Mouse (Mus musculus) stomach, embryonic 14.5 days (tissue): Measurements from ENCODE around the gene Gm9049. TPM values are rescaled to one million over a fixed set of nuclear protein-coding genes. Genes with fewer than 3 reads are reported as not detected.
A peak's percentile ranks its signal among the peaks of the same experiment; 100 is the strongest.
"Not testable (repeated sequence)": the region's sequence is repeated elsewhere in the genome, so short reads cannot be mapped to it uniquely, and the experiment has no call there.

Source experiments
- ATAC-seq: fragments of 200-750 bp; cut with Nextera tagmentation; 2 replicates; pipeline ENCODE4 v1.8.0; 2017; ENCODE audit warnings: low read depth, moderate TSS enrichment; ENCODE audit not compliant: insufficient number of reproducible peaks, insufficient read depth, low FRiP score
- H3K27ac ChIP-seq: fragments of 300-500 bp; sonication (generic); 2 replicates; pipeline ENCODE4 v1.5.1; 2014; ENCODE audit warnings: mild to moderate bottlenecking, low read length, moderate library complexity, mixed read lengths
- H3K27me3 ChIP-seq: fragments of 300-500 bp; sonication (generic); 2 replicates; pipeline ENCODE4 v1.6.1; 2014; ENCODE audit warnings: low read length, control low read depth, mixed read lengths; ENCODE audit not compliant: control insufficient read depth, insufficient read depth
- H3K36me3 ChIP-seq: fragments of 300-500 bp; sonication (generic); 2 replicates; pipeline ENCODE4 v1.6.1; 2014; ENCODE audit warnings: mild to moderate bottlenecking, control low read depth, low read length, moderate library complexity, mixed read lengths; ENCODE audit not compliant: control insufficient read depth, insufficient read depth
- H3K4me1 ChIP-seq: fragments of 300-500 bp; sonication (generic); 2 replicates; pipeline ENCODE4 v1.6.1; 2014; ENCODE audit warnings: low read length, control low read depth, mixed read lengths; ENCODE audit not compliant: control insufficient read depth, insufficient read depth
- H3K4me2 ChIP-seq: fragments of 300-500 bp; sonication (generic); replicated peaks from 2 replicates; pipeline ENCODE4 v1.6.1; 2014; ENCODE audit warnings: low read depth, low read length, control low read depth
- H3K4me3 ChIP-seq: fragments of 300-500 bp; sonication (generic); 2 replicates; pipeline ENCODE4 v1.5.1; 2014; ENCODE audit warnings: low read depth, low read length, control low read depth
- H3K9ac ChIP-seq: fragments of 300-500 bp; sonication (generic); replicated peaks from 2 replicates; pipeline ENCODE4 v1.6.1; 2014; ENCODE audit warnings: low read depth, mild to moderate bottlenecking, control low read depth, low read length, moderate library complexity, mixed read lengths
- H3K9me3 ChIP-seq: fragments of 300-500 bp; sonication (generic); 2 replicates; pipeline ENCODE4 v1.6.1; 2016; ENCODE audit warnings: low read depth, low read length, control low read depth; ENCODE audit not compliant: control insufficient read depth
- WGBS: fragments of 180-500 bp; shearing (Covaris S2); extraction: QIAGEN DNeasy Blood & Tissue Kit; methylation state at CpG from one replicate; pipeline ENCODE4 v1.1.7; 2014; 5-methylcytosine and 5-hydroxymethylcytosine counted together
- polyA plus RNA-seq: library from polyadenylated mRNA; unstranded; fragments of >200 nt; fragmentation: Nextera tagmentation; extraction: Ambion mirVana; gene quantifications from 2 replicates; pipeline ENCODE4 v1.2.1, GENCODE M21; 2014

The Gm9049 gene
- not detected in 2 replicates for polyA plus RNA-seq

DNA sequence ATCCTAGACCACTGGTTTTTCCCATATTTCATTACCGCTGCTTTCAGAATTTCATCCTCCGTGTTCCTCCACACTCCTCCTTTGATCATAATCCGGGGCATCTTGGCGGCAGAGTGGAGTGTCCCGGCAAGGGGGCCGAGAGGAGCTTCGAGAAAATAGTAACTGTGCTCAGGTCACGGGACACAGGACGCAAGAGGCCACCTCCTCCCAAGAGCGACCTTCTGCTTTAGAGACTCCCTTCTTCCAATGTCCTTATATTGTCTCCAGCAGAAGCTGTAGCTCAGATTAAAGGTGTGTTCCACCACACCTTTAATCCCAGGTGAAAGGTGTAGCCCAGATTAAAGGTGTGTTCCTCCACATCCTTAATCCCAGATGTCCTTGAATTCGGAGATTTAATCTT, at the start of gene Gm9049:
TSS of gene Gm9049 (minus strand) at position 101 of the 400 bp plus-strand sequence.
- H3K36me3 ChIP-seq, H3K4me1 ChIP-seq, H3K4me2 ChIP-seq, H3K9ac ChIP-seq, H3K9me3 ChIP-seq, ATAC-seq, H3K4me3 ChIP-seq, H3K27ac ChIP-seq, H3K27me3 ChIP-seq: not testable (repeated sequence)
- WGBS = 60% methylated on average over 1 of the region's 11 CpGs

- H3K4me3 ChIP-seq = no peak overlapping the region
- ATAC-seq = no peak
- no peaks in the 10 kb centered on the region for H3K27me3 ChIP-seq
- no peak overlapping the region for H3K4me2 ChIP-seq
- H3K27ac ChIP-seq = no peak overlapping the region
- WGBS = 89% methylated on average over 16 of the region's 16 CpGs
- H3K9me3 ChIP-seq = no peaks in the 10 kb centered on the region
- no peaks in the 10 kb centered on the region for H3K36me3 ChIP-seq
- no peak overlapping the region for H3K9ac ChIP-seq
- no peaks in the 10 kb centered on the region for H3K4me1 ChIP-seq
These were observed 46.0 kb upstream of the Gm9049 start for GRCm38 (mm10) chr10:118399917-118400316.

GRCm38 (mm10) chr10:118370443-118370842, 16.5 kb upstream of the Gm9049 start:
- Histone ChIP-seq H3K9me3 (no peaks in the 10 kb centered on the region), H3K4me2 (0 out of 2 replicates have a peak overlapping the region, but pooled peaks have one; percentile 20), H3K27ac (no peak overlapping the region), H3K4me1 (0 out of 2 replicates have a peak, but pooled peaks cover 2% of the 10 kb centered on the region), H3K4me3 (no peak overlapping the region), H3K27me3 (no peaks in the 10 kb centered on the region), H3K9ac (no peak overlapping the region), H3K36me3 (no peaks in the 10 kb centered on the region)
- 7% methylated on average over 10 of the region's 10 CpGs for WGBS
- ATAC-seq = peak; percentile 85

DNA sequence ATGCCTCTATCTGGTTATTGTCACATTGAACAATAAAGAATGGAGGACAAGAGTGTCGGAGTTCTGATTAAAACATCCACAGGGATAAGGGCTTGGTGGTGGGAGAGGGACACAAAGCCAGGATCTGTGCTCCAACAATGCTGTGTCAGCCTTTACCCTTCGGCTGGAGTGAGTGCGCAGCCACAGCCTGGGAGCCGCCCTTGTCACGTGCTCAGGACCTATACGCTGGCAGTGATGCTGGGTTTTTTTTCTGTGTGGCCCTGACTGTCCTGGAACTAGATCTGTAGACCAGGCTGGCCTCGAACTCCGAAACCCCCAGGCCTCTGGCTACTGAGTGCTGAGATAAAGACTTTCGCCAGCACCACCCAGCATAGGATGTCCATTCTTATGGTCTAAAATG, 15.6 kb upstream of the Gm9049 start:
- Histone ChIP-seq H3K4me3 (no peak overlapping the region), H3K9ac (no peak overlapping the region), H3K27me3 (no peaks in the 10 kb centered on the region), H3K4me2 (no peak overlapping the region), H3K4me1 (0 out of 2 replicates have a peak, but pooled peaks cover 2% of the 10 kb centered on the region), H3K27ac (no peak overlapping the region), H3K9me3 (no peaks in the 10 kb centered on the region), H3K36me3 (no peaks in the 10 kb centered on the region)
- 93% methylated on average over 9 of the region's 9 CpGs for WGBS
- ATAC-seq = no peak

GRCm38 (mm10) chr10:118348579-118348978, 5.3 kb downstream of the Gm9049 start, which contains the start of gene Gm9048:
TSS of gene Gm9048 (minus strand) at chr10:118348679.
- not testable (repeated sequence) for H3K9me3 ChIP-seq, H3K4me3 ChIP-seq, H3K36me3 ChIP-seq, H3K27me3 ChIP-seq, H3K9ac ChIP-seq, ATAC-seq, H3K4me2 ChIP-seq, H3K27ac ChIP-seq, H3K4me1 ChIP-seq
- WGBS = no CpG with 5 or more reads among the region's 14 CpGs

- H3K9ac ChIP-seq, ATAC-seq, H3K27ac ChIP-seq, H3K4me1 ChIP-seq, H3K9me3 ChIP-seq, H3K27me3 ChIP-seq, H3K36me3 ChIP-seq, H3K4me2 ChIP-seq, H3K4me3 ChIP-seq: not testable (repeated sequence)
- no CpG with 5 or more reads among the region's 14 CpGs for WGBS
These were observed 10.8 kb downstream of the Gm9049 start, which contains the start of gene Gm9046 for GRCm38 (mm10) chr10:118343155-118343554. TSS of gene Gm9046 (minus strand) at chr10:118343255.

DNA sequence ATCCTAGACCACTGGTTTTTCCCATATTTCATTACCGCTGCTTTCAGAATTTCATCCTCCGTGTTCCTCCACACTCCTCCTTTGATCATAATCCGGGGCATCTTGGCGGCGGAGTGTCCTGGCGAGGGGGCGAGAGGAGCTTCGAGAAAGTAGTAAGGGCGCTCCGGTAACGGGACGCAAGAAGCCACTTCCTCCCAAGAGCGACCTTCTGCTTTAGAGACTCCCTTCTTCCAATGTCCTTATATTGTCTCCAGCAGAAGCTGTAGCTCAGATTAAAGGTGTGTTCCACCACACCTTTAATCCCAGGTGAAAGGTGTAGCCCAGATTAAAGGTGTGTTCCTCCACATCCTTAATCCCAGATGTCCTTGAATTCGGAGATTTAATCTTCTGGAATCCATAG, 16.2 kb downstream of the Gm9049 start, which contains the start of gene Gm9045:
TSS of gene Gm9045 (minus strand) at position 101 of the 400 bp plus-strand sequence.
- H3K36me3 ChIP-seq, H3K4me1 ChIP-seq, H3K9me3 ChIP-seq, H3K4me3 ChIP-seq, H3K27me3 ChIP-seq, H3K27ac ChIP-seq, ATAC-seq, H3K4me2 ChIP-seq, H3K9ac ChIP-seq: not testable (repeated sequence)
- no CpG with 5 or more reads among the region's 14 CpGs for WGBS

DNA sequence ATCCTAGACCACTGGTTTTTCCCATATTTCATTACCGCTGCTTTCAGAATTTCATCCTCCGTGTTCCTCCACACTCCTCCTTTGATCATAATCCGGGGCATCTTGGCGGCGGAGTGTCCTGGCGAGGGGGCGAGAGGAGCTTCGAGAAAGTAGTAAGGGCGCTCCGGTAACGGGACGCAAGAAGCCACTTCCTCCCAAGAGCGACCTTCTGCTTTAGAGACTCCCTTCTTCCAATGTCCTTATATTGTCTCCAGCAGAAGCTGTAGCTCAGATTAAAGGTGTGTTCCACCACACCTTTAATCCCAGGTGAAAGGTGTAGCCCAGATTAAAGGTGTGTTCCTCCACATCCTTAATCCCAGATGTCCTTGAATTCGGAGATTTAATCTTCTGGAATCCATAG, 21.6 kb downstream of the Gm9049 start, which contains the start of gene Gm9044:
TSS of gene Gm9044 (minus strand) at position 101 of the 400 bp plus-strand sequence.
- not testable (repeated sequence) for H3K27ac ChIP-seq, ATAC-seq, H3K4me1 ChIP-seq, H3K9me3 ChIP-seq, H3K27me3 ChIP-seq, H3K4me2 ChIP-seq, H3K9ac ChIP-seq, H3K4me3 ChIP-seq, H3K36me3 ChIP-seq
- WGBS = no CpG with 5 or more reads among the region's 14 CpGs

DNA sequence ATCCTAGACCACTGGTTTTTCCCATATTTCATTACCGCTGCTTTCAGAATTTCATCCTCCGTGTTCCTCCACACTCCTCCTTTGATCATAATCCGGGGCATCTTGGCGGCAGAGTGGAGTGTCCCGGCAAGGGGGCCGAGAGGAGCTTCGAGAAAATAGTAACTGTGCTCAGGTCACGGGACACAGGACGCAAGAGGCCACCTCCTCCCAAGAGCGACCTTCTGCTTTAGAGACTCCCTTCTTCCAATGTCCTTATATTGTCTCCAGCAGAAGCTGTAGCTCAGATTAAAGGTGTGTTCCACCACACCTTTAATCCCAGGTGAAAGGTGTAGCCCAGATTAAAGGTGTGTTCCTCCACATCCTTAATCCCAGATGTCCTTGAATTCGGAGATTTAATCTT, 27.0 kb downstream of the Gm9049 start, which contains the start of gene Gm9040:
TSS of gene Gm9040 (minus strand) at position 101 of the 400 bp plus-strand sequence.
- H3K4me1 ChIP-seq, H3K9me3 ChIP-seq, H3K36me3 ChIP-seq, ATAC-seq, H3K4me3 ChIP-seq, H3K9ac ChIP-seq, H3K4me2 ChIP-seq, H3K27ac ChIP-seq, H3K27me3 ChIP-seq: not testable (repeated sequence)
- WGBS = no CpG with 5 or more reads among the region's 11 CpGs
